Mouse (Mus musculus) erythroblast, embryonic 14.5 days (primary cell): ENCODE results near the gene Ano4. TPM values are rescaled to one million over a fixed set of nuclear protein-coding genes. Genes with fewer than 3 reads are reported as not detected.

Experiments used
- H3K27me3 ChIP-seq: 2 replicates; pipeline ENCODE4 v1.6.1; 2012; ENCODE audit warnings: inconsistent platforms; ENCODE audit not compliant: control insufficient read depth
- H3K36me3 ChIP-seq: 2 replicates; pipeline ENCODE4 v1.6.1; 2012; ENCODE audit warnings: mild to moderate bottlenecking, inconsistent platforms; ENCODE audit not compliant: control insufficient read depth
- H3K4me1 ChIP-seq: 2 replicates; pipeline ENCODE4 v1.6.1; 2012; ENCODE audit warnings: inconsistent platforms; ENCODE audit not compliant: control insufficient read depth
- H3K4me3 ChIP-seq: replicated peaks from 2 replicates; pipeline ENCODE3; 2012; ENCODE audit warnings: moderate library complexity, mild to moderate bottlenecking, inconsistent platforms
- H3K9me3 ChIP-seq: 2 replicates; pipeline ENCODE4 v1.6.1; 2012; ENCODE audit warnings: low read length, inconsistent platforms, mixed read lengths; ENCODE audit not compliant: control insufficient read depth
- GATA1 ChIP-seq: IDR thresholded peaks from 2 replicates; pipeline ENCODE4 v1.6.1; 2012; ENCODE audit warnings: low read length, inconsistent platforms, mixed read lengths
- TAL1 ChIP-seq: IDR thresholded peaks from 3 replicates; pipeline ENCODE4 v1.6.1; 2012; ENCODE audit warnings: low read length, inconsistent platforms, mixed read lengths
- polyA plus RNA-seq: library from polyadenylated mRNA; stranded (reverse); fragments of >175 nt; gene quantifications from 2 replicates; pipeline ENCODE4 v1.2.3, GENCODE M21; 2012

Gene Ano4
- polyA plus RNA-seq, 1 experiment: not detected

DNA sequence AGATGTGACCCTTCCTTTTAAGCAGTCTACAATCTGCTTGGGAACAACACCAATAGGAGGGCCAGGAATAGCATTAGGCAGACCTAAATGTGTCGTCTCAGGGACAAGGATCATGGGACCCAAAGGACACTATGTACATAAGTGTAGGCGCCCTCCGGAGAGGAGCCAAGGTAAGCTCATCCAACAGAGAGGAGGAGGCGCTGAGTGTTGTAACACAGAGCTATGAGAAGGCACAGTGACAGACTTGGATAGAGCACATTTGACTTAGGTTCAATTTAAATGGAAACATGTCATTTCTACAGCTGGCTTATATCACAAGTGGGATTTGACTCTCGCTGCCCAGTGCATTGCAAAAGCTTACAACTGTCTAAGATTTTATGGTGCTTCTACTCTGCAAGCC is 376.0 kb downstream of the Ano4 start:
- H3K4me3 ChIP-seq: no peak overlapping the region
- TF ChIP-seq GATA1: no peak
- no peak for TF ChIP-seq TAL1
- H3K4me1 ChIP-seq: no peaks in the 10 kb centered on the region
- no peaks in the 10 kb centered on the region for H3K27me3 ChIP-seq
- no peaks in the 10 kb centered on the region for H3K36me3 ChIP-seq
- no peaks in the 10 kb centered on the region for H3K9me3 ChIP-seq

DNA sequence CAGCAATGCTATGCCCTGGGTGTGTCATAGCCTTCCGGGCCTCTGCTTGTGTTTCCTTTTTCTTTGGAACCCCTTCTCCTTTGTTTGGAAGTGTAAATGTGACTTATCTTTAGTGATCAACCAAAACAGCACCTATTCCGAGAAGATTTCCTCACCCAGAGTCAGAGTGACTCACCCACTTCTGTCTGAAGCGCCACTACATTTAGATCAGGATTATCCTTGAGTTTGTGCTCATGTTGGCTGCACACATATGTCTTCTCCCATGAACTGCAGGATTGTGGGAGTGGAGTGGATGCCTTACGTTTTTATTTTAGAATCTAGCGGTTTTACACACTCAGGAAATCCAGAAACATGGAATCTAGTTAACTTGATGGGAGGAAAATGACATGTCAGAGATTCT is 383.8 kb downstream of the Ano4 start:
- H3K4me3 ChIP-seq: no peak overlapping the region
- H3K4me1 ChIP-seq: no peaks in the 10 kb centered on the region
- H3K27me3 ChIP-seq: no peaks in the 10 kb centered on the region
- H3K36me3 ChIP-seq: no peaks in the 10 kb centered on the region
- no peaks in the 10 kb centered on the region for H3K9me3 ChIP-seq
- TF ChIP-seq GATA1: no peak
- TF ChIP-seq TAL1: no peak

DNA sequence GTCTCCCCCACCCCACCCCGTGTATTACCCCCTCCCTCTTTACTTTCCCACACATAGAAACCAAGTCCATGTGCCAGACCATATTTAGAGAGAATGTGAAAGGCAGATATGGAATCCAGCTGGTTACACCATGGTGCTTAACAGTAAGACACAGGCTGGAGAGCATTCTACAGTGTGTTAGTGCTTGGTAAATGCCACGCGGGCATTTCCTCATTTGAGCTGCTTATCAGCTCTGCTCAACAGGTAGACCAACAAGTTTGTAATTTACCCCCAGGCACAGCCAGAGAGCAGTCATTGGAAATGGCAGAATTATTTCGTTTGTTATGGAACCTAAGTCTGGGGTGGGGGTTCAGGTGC is 394.3 kb downstream of the Ano4 start:
- TF ChIP-seq GATA1 (no peak), TAL1 (no peak)
- no peaks in the 10 kb centered on the region for H3K9me3 ChIP-seq

DNA sequence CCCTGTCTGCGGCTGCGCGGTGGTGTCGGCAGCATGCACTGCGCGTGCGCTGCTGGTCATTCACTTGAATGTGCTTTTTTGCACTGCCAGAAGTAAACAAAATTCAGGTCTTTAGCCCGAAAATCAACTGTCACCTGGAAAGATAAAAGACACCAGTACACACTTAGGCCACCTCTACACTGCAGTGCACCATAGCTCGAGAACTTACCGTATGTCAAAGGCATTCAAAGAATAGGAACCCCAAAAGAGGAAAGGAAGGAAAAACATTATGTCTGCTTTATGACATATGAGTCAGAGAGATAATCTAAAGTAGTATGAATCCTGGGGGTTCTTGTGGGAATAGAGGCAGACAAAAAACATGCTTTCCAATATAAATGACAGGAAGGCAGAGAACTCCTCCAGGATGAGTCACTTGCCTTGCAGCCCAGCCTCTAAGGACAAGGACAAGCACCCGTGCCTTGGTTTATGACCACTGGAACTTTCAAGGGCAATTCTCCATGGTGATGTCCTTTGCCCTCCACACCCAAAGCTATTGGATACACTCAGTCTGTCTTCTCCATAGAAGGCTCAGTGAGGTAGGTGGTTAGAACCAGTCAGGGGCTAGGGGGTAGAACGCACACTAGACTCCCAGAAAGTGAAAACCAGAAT is 394.8 kb downstream of the Ano4 start:
- Histone ChIP-seq H3K4me1 (no peaks in the 10 kb centered on the region), H3K4me3 (no peak overlapping the region), H3K36me3 (no peaks in the 10 kb centered on the region), H3K9me3 (no peaks in the 10 kb centered on the region), H3K27me3 (no peaks in the 10 kb centered on the region)
- no peak for TF ChIP-seq GATA1
- TF ChIP-seq TAL1: no peak

More for the DNA sequence above, 394.3 kb downstream of the Ano4 start:
- Histone ChIP-seq H3K27me3 (no peaks in the 10 kb centered on the region), H3K4me3 (no peak overlapping the region), H3K4me1 (no peaks in the 10 kb centered on the region), H3K36me3 (no peaks in the 10 kb centered on the region)

Other genes with a start within 250 kb of the Ano4 start
- gene Gas2l3, start 99.2 kb upstream of the Ano4 start, polyA plus RNA-seq: 0.04 and 0.11 TPM in 2 replicates
- gene Nr1h4, start 188.8 kb upstream of the Ano4 start, polyA plus RNA-seq: not detected in 2 replicates